Mouse (Mus musculus): ENCODE results near the gene Gbp10.
"Not testable (repeated sequence)": the region's sequence is repeated elsewhere in the genome, so short reads cannot be mapped to it uniquely, and the experiment has no call there.

GRCm38 (mm10) chr5:105244741-105245140 is 5.4 kb upstream of the Gbp10 start:
- TF ChIP-seq CTCF (IDR thresholded peaks at IDR 0.05; ENCODE audit: low read depth, low read length); TAL1 (conservative IDR thresholded peaks at IDR 0.05; ENCODE audit: low read depth, low read length): not testable (repeated sequence)

Measured in G1E (cell line).